19 mouse cellular contexts compared by ENCODE assay signal in the genomic region with DNA sequence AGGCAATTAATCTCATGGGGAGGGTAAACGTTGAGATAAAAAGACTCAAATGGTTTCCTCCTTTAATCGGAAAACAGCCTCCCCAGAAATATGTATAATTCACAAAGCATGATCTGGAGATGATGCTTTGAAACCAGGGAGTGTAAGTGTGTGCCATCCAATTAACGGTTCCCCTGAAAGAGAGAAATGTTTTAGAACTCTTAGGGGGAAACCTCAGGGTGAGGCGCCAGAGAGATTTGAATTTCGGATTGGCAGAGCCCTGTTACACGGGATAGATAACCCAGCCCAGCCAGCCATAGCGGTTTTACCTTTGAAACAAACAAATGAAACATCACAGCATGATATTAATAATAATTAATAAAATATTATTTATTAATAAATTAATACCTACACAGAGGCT.
DNase-seq lines count a peak whose midpoint lies in the region; ATAC-seq and TF ChIP-seq lines count a peak whose summit lies in the region.
"Had no signal": no experiment of that assay in that cellular context is flagged by ENCODE, and none has a peak within 500 bp of the region (broad histone marks: within the 10 kb centered on the region; RNA-seq: fewer than 3 reads in every experiment).

No protein-coding gene starts in this region.

- no peaks in the 10 kb centered on the region for H3K36me3 ChIP-seq in heart, embryonic 10.5 days
- H3K36me3 ChIP-seq in heart, adult 2 months (ENCODE audit: control insufficient read depth, insufficient read depth, low read length) = no peaks in the 10 kb centered on the region
- no peaks in the 10 kb centered on the region for H3K36me3 ChIP-seq in midbrain, embryonic 15.5 days (replicated peaks)
- H3K36me3 ChIP-seq in midbrain, embryonic 11.5 days (ENCODE audit: control insufficient read depth, insufficient read depth, low read length) = no peaks in the 10 kb centered on the region
- H3K36me3 ChIP-seq in stomach, embryonic 14.5 days (ENCODE audit: control insufficient read depth, insufficient read depth, low read length) = no peaks in the 10 kb centered on the region
- H3K36me3 ChIP-seq in stomach, postnatal 0 days (ENCODE audit: control insufficient read depth, insufficient read depth, low read length) = no peaks in the 10 kb centered on the region
- no peaks in the 10 kb centered on the region for H3K36me3 ChIP-seq in liver, embryonic 11.5 days (ENCODE audit: control insufficient read depth, insufficient read depth, low read length)
- H3K36me3 ChIP-seq: embryonic facial prominence, embryonic 10.5 days; embryonic facial prominence, embryonic 12.5 days; forebrain, embryonic 15.5 days had no signal

- no peak for TF ChIP-seq CTCF in heart, adult 2 months (IDR thresholded peaks at IDR 0.05)
- no peak for TF ChIP-seq CTCF in stomach, postnatal 0 days (IDR thresholded peaks at IDR 0.05; ENCODE audit: low read depth)

- no peak overlapping the region for H3K4me3 ChIP-seq in heart, embryonic 10.5 days
- H3K4me3 ChIP-seq in heart, adult 2 months = no peak overlapping the region
- H3K4me3 ChIP-seq in midbrain, embryonic 15.5 days = no peak overlapping the region
- H3K4me3 ChIP-seq in midbrain, embryonic 11.5 days (ENCODE audit: low read depth, low read length) = no peak overlapping the region
- H3K4me3 ChIP-seq in stomach, embryonic 14.5 days (ENCODE audit: low read depth, low read length) = no peak overlapping the region
- H3K4me3 ChIP-seq in stomach, postnatal 0 days (ENCODE audit: low read depth, low read length) = no peak overlapping the region
- no peak overlapping the region for H3K4me3 ChIP-seq in liver, embryonic 11.5 days (ENCODE audit: low read depth, low read length)
- H3K4me3 ChIP-seq: embryonic facial prominence, embryonic 10.5 days; embryonic facial prominence, embryonic 12.5 days; forebrain, embryonic 13.5 days; forebrain, embryonic 15.5 days had no signal

- DNase-seq in heart, embryonic 10.5 days (ENCODE audit: low spot score) = peak; percentile 17
- DNase-seq in heart, adult 2 months = no peak
- DNase-seq in midbrain, embryonic 11.5 days (ENCODE audit: low spot score, missing footprints) = no peak
- no peak for DNase-seq in stomach, postnatal 0 days (ENCODE audit: low spot score)
- no peak for DNase-seq in liver, embryonic 11.5 days (ENCODE audit: low spot score)
- DNase-seq: adrenal gland, adult 2 months; adrenal gland, postnatal 10 days; adrenal gland, postnatal 25 days; cerebellum, adult 11-12 months; cerebellum, adult 2 months; cerebellum, adult 9-10 months; cerebellum, postnatal 10 days; cerebellum, postnatal 25 days had no signal

- intact Hi-C loops in heart, adult 2 months (cut with DNase I) = no loop called here

- no peak overlapping the region for H3K9ac ChIP-seq in heart, adult 2 months (ENCODE audit: low read depth, low read length)
- H3K9ac ChIP-seq in midbrain, embryonic 15.5 days = no peak overlapping the region
- no peak overlapping the region for H3K9ac ChIP-seq in midbrain, embryonic 11.5 days (ENCODE audit: low read length)
- H3K9ac ChIP-seq in stomach, embryonic 14.5 days (replicated peaks; ENCODE audit: low read depth, low read length) = no peak overlapping the region
- H3K9ac ChIP-seq in stomach, postnatal 0 days (ENCODE audit: low read length) = no peak overlapping the region
- no peak overlapping the region for H3K9ac ChIP-seq in liver, embryonic 11.5 days (ENCODE audit: low read depth, low read length)
- H3K9ac ChIP-seq: embryonic facial prominence, embryonic 12.5 days; forebrain, embryonic 13.5 days; forebrain, embryonic 15.5 days had no signal

- H3K4me1 ChIP-seq in heart, embryonic 10.5 days = peaks cover 10% of the 10 kb centered on the region
- no peaks in the 10 kb centered on the region for H3K4me1 ChIP-seq in heart, adult 2 months (ENCODE audit: control insufficient read depth, insufficient read depth, low read length)
- H3K4me1 ChIP-seq in midbrain, embryonic 15.5 days = no peaks in the 10 kb centered on the region
- no peaks in the 10 kb centered on the region for H3K4me1 ChIP-seq in midbrain, embryonic 11.5 days (ENCODE audit: control insufficient read depth, insufficient read depth, low read length)
- H3K4me1 ChIP-seq in stomach, embryonic 14.5 days (ENCODE audit: control insufficient read depth, insufficient read depth, low read length) = no peaks in the 10 kb centered on the region
- no peaks in the 10 kb centered on the region for H3K4me1 ChIP-seq in stomach, postnatal 0 days (replicated peaks; ENCODE audit: control insufficient read depth, insufficient read depth)
- H3K4me1 ChIP-seq in liver, embryonic 11.5 days (replicated peaks; ENCODE audit: control insufficient read depth, insufficient read depth, low read length) = no peaks in the 10 kb centered on the region
- H3K4me1 ChIP-seq: embryonic facial prominence, embryonic 10.5 days; forebrain, embryonic 13.5 days; forebrain, embryonic 15.5 days had no signal

- ATAC-seq in midbrain, embryonic 15.5 days (replicated peaks) = peak; percentile 52; the same call in 1 of the 2 replicates
- ATAC-seq in midbrain, embryonic 11.5 days (ENCODE audit: low FRiP score) = no peak
- ATAC-seq in stomach, embryonic 14.5 days (ENCODE audit: insufficient number of reproducible peaks, insufficient read depth, low FRiP score, low read depth) = 0 out of 2 replicates have a peak, but pooled peaks have one; percentile 14
- ATAC-seq in stomach, postnatal 0 days (ENCODE audit: low FRiP score, low TSS enrichment) = no peak
- ATAC-seq in liver, embryonic 11.5 days (replicated peaks; ENCODE audit: low FRiP score) = no peak
- ATAC-seq: forebrain, embryonic 13.5 days; forebrain, embryonic 15.5 days had no signal

- no peak for TF ChIP-seq POLR2A in heart, adult 2 months (IDR thresholded peaks at IDR 0.05; ENCODE audit: insufficient read depth, low read depth, low read length)

- 84% methylated on average over 7 of the region's 7 CpGs for WGBS in heart, embryonic 10.5 days
- 76% methylated on average over 7 of the region's 7 CpGs for WGBS in heart, adult 2 months
- 65% methylated on average over 7 of the region's 7 CpGs for WGBS in midbrain, embryonic 15.5 days
- 85% methylated on average over 7 of the region's 7 CpGs for WGBS in midbrain, embryonic 11.5 days
- WGBS in stomach, embryonic 14.5 days = 62% methylated on average over 7 of the region's 7 CpGs
- WGBS in stomach, postnatal 0 days = 70% methylated on average over 7 of the region's 7 CpGs
- 76% methylated on average over 7 of the region's 7 CpGs for WGBS in liver, embryonic 11.5 days

- no peaks in the 10 kb centered on the region for H3K27me3 ChIP-seq in heart, embryonic 10.5 days (ENCODE audit: insufficient read depth, poor library complexity, severe bottlenecking)
- no peaks in the 10 kb centered on the region for H3K27me3 ChIP-seq in heart, adult 2 months (ENCODE audit: control insufficient read depth, insufficient read depth, low read length)
- H3K27me3 ChIP-seq in midbrain, embryonic 15.5 days (replicated peaks) = no peaks in the 10 kb centered on the region
- H3K27me3 ChIP-seq in midbrain, embryonic 11.5 days (ENCODE audit: control insufficient read depth, insufficient read depth, low read length) = no peaks in the 10 kb centered on the region
- no peaks in the 10 kb centered on the region for H3K27me3 ChIP-seq in stomach, embryonic 14.5 days (ENCODE audit: control insufficient read depth, insufficient read depth, low read length)
- H3K27me3 ChIP-seq in stomach, postnatal 0 days (ENCODE audit: control insufficient read depth, insufficient read depth, low read length) = no peaks in the 10 kb centered on the region
- H3K27me3 ChIP-seq in liver, embryonic 11.5 days (replicated peaks; ENCODE audit: control insufficient read depth, insufficient read depth, low read length) = no peaks in the 10 kb centered on the region
- H3K27me3 ChIP-seq: embryonic facial prominence, embryonic 12.5 days; forebrain, embryonic 13.5 days; forebrain, embryonic 15.5 days had no signal

- TF ChIP-seq EP300 in heart, adult 2 months (IDR thresholded peaks at IDR 0.05; ENCODE audit: insufficient read depth, low read depth, low read length) = no peak
- TF ChIP-seq EP300 in stomach, postnatal 0 days (optimal IDR thresholded peaks at IDR 0.05) = no peak

- H3K9me3 ChIP-seq in heart, embryonic 10.5 days = no peaks in the 10 kb centered on the region
- no peaks in the 10 kb centered on the region for H3K9me3 ChIP-seq in midbrain, embryonic 15.5 days
- no peaks in the 10 kb centered on the region for H3K9me3 ChIP-seq in midbrain, embryonic 11.5 days (ENCODE audit: control insufficient read depth, low read length)
- H3K9me3 ChIP-seq in stomach, embryonic 14.5 days (ENCODE audit: control insufficient read depth, low read depth, low read length) = no peaks in the 10 kb centered on the region
- no peaks in the 10 kb centered on the region for H3K9me3 ChIP-seq in stomach, postnatal 0 days (ENCODE audit: control insufficient read depth, low read length)
- H3K9me3 ChIP-seq in liver, embryonic 11.5 days (ENCODE audit: control insufficient read depth, low read length) = no peaks in the 10 kb centered on the region
- H3K9me3 ChIP-seq: embryonic facial prominence, embryonic 10.5 days; embryonic facial prominence, embryonic 12.5 days; forebrain, embryonic 13.5 days; forebrain, embryonic 15.5 days had no signal

- H3K79me2 ChIP-seq in heart, adult 2 months (replicated peaks; ENCODE audit: control insufficient read depth, insufficient read depth, low read length) = no peaks in the 10 kb centered on the region

- H3K27ac ChIP-seq in heart, embryonic 10.5 days = no peak overlapping the region
- no peak overlapping the region for H3K27ac ChIP-seq in heart, adult 2 months
- no peak overlapping the region for H3K27ac ChIP-seq in midbrain, embryonic 15.5 days
- no peak overlapping the region for H3K27ac ChIP-seq in midbrain, embryonic 11.5 days (ENCODE audit: low read depth, low read length)
- H3K27ac ChIP-seq in stomach, embryonic 14.5 days (ENCODE audit: low read length) = no peak overlapping the region
- H3K27ac ChIP-seq in stomach, postnatal 0 days (replicated peaks) = no peak overlapping the region
- no peak overlapping the region for H3K27ac ChIP-seq in liver, embryonic 11.5 days (ENCODE audit: low read depth, low read length)
- H3K27ac ChIP-seq: embryonic facial prominence, embryonic 10.5 days; embryonic facial prominence, embryonic 12.5 days; forebrain, embryonic 13.5 days; forebrain, embryonic 15.5 days had no signal

- no peak overlapping the region for H3K4me2 ChIP-seq in midbrain, embryonic 15.5 days
- H3K4me2 ChIP-seq in midbrain, embryonic 11.5 days = no peak overlapping the region
- H3K4me2 ChIP-seq in stomach, embryonic 14.5 days (replicated peaks; ENCODE audit: low read depth, low read length) = no peak overlapping the region
- H3K4me2 ChIP-seq in stomach, postnatal 0 days (replicated peaks; ENCODE audit: low read depth) = no peak overlapping the region
- H3K4me2 ChIP-seq in liver, embryonic 11.5 days = no peak overlapping the region
- H3K4me2 ChIP-seq: embryonic facial prominence, embryonic 12.5 days; forebrain, embryonic 13.5 days; forebrain, embryonic 15.5 days had no signal

Comparison
In these comparisons a context has a peak if more than half of its experiments do, and no peak if none do; other contexts are left out.
1. ATAC-seq: peak in midbrain, embryonic 15.5 days (single experiment) and stomach, embryonic 14.5 days (single experiment); none in midbrain, embryonic 11.5 days (single experiment), stomach, postnatal 0 days (single experiment) and liver, embryonic 11.5 days (single experiment).